Mouse (Mus musculus) lung, postnatal 4 days (tissue): Measurements from ENCODE around the gene Foxf2.

Experiments
- DNase-seq, 2 experiments: peaks; one replicate each; pipeline ENCODE4 v3.0.0; 2021

Foxf2 gene

DNA sequence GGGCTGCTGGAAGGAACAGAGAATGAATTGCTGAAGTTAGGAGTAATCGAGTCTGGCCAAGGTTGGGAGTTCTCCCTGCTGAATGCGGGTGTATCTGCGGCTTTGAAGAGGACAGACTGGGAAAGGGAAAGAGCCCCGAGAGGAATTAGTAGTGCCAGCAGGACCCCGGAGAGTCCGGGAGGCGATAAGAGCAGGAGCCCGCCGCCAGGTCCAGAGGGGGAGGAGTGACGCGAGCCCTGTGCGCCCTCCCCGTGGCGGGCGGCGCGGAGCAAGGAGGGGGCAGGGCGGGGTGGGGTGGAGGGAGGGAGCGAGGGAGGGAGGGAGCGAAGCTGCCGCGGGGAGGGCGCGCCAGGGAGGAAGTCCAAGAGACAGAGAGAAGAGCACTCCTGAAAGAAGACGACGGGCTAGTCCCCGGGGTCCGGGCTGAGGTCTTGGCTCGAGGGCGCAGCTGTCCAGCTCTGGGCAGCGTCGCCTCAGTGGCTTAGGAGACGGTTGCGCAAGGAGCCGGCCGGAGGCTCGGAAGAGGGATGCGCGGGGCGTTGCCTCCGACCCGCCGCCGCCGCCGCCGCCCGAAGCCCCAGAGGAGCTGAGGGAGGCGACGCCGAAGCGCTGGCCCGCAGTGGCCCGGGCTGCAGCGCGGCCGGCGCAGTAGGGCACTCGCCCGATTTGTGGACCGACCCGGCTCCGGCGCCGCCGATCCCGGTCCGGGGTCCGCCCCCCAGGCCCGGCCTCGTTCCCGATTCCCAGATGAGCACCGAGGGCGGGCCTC lies at the start of gene Foxf2:
Foxf2 (plus strand) TSS at position 484 of the 769 bp plus-strand sequence.
- peak; percentile 74 to 90 for DNase-seq

DNA sequence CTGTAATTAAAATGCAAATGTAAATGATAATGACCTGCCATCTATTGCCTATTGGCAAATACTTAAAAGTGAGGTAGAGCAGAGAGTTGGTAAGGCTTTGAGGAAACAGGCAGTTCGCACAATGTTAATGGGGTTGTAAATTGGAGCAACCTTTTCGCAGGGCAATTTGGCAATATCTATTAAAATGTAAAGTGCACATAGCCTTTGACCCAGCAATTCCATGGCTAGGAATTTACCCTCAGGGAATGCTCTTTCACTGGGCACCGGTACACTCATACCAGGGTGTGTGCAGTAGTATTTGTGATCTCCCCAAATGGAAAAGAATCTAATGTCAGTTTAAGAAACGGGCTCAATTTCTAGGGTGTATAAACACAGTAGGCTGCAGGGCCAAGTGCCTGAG lies 48.9 kb upstream of the Foxf2 start:
- no peak for DNase-seq

DNA sequence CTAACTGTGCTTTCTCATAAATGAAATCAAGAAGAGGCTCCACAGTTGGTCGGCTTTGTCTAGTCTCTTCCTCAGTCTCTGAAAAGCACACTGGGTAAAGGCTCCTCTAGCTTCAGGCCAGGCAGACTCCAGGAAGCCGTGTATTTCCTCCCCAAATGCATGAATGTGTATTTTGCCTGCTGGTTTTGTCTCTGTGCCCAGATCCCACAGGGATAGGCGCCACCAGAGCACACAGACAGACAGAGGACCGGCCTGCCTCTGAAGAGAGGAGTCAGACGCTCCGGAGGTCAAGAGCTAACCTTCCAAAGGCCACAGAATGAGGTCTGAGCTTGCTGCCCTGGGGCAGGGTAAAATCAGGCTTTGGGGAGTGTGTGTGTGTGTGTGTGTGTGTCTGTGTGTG lies 48.0 kb upstream of the Foxf2 start:
- DNase-seq, result peak in 1 of 2 experiments; percentile 35

DNA sequence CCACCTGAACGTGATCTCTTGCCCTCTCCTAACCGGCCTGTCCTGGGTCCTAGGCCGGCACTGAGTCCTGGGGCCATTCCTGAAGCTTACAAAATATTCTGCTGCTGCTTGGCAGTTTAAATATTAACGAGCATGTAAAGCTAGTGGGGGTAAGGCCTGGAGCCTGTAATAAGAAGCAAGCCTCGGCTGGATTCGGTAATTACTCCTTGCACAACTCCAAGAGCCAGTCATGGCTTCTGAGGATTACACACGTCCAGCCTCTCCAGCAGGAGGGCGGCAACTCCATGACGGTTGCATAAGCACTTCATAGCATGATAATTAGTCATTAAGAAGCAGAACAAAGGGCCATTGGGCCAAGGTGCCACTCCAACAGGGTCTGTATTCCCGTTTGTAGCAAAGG lies 47.2 kb upstream of the Foxf2 start:
- peak; percentile 49 to 79 for DNase-seq

DNA sequence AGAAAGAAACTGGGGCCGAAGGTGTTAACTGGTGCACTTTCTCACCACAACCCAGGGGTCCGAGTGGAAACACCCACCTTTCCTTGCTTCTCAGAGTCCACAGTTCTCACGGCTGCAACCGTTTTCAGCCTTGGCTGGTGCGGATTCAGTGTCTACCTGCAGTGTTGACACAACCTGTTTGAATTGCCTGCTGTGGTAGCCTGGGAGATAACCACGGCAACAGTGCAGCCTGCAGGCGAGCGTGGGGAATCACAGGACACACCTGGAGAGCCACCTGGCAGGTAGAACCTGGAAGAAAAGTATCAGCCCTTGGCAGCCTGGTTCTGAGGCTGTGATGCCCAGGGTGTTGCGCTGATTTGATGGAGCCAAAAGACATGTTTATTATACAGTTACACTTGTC lies 45.8 kb upstream of the Foxf2 start:
- DNase-seq, result peak; percentile 53 to 64

DNA sequence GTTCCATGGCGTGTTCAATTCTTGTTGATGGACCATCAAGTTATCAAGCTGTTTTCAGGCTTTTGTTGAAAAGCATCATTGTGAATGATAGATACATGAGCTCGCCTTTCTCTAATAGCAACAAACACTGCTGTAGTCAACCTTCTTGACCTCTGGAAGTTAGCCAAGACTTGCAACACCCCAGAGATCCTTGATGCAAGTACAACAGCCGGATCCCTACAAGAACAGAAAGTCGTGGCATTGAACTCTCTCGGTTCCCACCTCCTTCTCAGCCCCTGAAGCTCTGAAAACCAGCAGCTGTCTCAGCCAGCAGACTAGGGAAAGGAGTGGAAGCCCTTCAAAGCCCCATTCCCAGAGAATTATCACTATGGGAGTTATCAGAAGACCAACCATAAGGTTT lies 38.3 kb upstream of the Foxf2 start:
- DNase-seq, result peak; percentile 59 to 63

DNA sequence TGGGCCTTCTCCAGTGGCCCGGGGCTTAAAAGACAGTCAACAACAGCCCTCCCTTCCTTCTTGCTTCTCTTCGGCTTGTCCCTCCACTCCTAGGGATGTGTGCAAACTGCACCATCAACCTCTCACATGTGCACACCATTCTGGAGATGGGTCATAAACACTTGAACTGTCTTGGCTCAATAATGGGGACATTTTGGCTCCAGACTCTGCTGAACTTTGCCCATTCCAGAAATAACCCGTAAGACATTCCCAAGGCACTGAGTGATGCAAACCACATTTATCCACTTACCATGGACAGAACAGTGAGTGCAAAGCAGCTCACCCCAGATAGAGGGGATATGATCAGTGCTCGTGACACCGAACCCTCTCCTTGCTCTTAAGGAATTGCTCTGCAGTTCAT lies 26.0 kb upstream of the Foxf2 start:
- peak; percentile 34 to 46 for DNase-seq

DNA sequence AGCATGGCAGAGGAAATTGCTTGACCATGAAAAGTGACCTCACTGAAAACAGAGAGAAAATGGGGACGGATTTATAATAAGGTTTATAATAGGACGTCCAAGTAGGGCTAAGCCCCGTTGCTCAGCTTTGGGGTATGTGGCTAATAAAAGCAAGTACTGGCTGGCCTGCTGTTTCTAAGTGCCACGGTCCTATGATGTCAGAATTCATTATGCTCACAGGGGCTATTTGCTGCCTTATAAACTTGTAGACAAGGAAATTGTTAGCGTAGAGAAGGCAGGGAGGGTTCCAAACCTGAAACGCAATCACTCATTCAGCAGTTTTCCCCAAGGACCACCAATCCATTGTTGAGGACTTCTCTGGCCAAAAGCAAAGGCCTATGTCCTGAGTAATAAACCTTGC lies 21.7 kb upstream of the Foxf2 start:
- no peak for DNase-seq

DNA sequence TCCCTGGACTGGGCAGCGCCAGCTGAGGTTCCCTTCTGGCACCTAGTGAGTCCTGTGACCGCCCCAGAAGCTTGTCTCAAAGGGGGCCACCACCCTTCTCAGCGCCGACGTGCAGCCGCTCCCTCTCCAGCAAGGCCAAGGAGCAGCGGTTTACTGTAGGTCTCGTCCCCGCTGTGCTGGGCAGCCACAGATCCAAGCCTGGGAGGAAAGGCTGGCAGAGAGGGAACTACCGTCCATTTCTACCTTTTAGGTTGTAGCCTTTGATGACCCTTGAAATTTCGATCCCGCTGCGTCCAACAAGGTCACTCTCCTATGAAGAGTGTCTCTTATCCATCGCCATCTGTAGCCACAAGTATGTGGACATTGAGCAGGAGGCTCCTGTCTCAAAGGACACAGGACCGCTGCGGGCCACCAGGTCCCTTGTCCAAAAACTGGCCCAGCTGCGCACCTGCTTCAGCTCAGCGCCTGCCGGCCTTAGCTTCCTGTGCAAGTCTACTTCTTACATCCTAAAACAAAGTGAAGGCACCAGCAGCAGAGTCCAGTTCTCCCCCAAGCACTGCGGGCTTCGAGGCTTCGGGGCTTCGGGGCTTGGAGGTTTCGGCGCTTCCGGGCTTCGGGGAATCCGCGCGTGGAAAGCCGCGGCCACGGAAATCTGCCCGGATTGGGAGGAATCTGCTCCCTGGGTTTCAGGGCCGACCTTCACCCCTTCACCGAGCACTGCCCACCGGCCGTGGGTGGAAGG lies 10.7 kb upstream of the Foxf2 start:
- no peak for DNase-seq

DNA sequence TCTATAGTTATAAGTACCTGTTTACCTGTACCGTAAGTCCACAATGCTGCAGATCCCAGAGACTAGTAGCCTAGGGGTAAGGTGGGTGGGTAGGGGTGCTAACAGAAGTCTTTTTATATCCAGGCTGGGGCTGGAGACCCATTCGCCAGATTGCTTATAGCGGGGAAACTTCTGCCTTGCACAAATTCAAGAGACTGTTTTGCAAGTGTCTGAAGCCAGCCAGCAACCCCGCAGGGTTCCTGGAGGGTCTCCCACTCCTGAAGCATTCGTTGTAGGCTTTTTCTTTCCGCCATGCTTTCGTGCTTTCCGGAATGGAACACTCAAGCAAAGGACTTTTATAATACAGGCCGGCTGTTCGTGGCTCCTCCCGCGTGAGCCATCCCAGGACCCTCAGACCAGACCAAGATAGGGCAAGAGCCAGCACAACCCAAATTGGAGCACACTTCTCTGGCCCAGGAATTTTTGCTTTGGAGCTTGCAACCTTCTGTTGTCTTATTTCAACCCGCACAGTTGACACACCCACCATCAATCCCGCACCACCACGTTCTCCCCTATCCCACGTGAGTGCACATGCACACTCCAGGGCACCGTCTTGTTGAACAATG lies 10.0 kb upstream of the Foxf2 start:
- no peak for DNase-seq

DNA sequence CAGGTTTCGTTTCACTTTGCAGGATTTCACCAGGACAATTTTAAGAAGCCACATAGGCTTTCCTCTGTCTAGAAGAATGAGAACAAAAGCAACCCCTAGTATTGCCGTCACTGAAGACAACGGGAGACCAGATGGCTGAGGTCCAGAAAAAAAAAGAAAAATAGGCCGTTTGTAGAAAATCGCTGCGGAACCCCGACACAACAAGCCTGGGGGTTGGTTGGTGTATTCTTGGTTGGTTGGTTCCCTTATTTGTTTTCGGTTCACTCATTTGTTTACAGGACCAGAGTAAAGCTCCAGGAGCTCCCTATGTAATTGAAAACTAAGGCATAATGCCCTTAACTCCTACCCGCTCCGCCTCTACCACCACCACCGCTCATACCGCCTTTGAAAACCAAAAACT lies 7.6 kb upstream of the Foxf2 start:
- DNase-seq, result peak in 1 of 2 experiments; percentile 10

DNA sequence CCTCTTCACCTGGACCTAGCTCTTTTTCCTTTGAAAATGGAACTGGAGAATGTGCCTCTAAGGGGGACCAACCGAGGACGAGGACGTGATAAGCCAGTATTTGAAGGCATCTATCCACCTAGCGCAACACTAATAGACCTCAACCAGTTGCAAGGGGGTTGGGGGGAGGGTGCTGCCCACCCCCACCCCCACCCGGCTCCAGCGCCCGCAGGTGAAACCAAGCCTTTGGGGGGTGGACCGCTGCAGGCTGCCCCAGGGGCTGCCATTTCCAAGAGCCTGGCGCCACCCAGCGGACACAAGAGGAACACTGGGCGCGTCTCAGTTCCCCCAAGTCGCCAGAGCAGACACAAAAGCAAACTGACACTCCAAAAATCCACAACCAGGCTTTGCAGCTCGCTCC lies 7.2 kb upstream of the Foxf2 start:
- DNase-seq, result peak; percentile 82 to 85

DNA sequence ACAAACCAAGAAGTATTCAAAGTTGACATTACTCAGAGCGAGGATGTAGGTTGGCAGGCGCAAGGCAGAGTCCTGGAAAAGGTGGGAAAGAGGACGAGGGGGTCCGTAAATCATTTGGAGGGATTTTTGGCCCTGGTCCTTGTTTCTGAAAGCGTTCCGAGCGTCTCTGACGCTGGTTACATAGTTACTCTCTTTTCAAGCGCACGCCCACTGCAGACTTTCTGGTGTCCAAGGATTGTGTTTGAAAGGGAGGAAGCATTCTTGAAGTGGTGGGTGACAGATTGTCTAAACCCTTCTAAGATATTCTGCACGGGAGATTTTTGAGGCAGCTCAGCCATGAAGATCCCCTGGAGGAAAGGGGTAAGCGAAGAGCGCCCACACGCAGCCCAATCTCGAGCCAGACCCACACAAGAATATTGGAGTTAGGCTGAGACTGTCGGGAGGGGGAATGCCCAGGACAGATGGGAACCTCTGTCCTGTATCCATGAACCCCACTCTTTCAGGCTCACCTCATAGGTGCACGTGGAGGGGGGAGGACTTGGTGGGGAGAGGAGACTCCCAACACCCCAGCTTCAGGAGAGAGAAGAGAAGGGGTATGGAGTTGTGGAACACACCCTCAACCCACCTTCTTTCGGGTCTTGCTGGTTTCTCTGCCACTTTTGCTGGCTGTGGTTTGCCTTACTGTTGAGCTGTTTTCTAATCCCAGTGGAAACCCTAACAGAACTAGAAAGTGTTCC lies 6.5 kb upstream of the Foxf2 start:
- DNase-seq, result peak; percentile 65 to 67

DNA sequence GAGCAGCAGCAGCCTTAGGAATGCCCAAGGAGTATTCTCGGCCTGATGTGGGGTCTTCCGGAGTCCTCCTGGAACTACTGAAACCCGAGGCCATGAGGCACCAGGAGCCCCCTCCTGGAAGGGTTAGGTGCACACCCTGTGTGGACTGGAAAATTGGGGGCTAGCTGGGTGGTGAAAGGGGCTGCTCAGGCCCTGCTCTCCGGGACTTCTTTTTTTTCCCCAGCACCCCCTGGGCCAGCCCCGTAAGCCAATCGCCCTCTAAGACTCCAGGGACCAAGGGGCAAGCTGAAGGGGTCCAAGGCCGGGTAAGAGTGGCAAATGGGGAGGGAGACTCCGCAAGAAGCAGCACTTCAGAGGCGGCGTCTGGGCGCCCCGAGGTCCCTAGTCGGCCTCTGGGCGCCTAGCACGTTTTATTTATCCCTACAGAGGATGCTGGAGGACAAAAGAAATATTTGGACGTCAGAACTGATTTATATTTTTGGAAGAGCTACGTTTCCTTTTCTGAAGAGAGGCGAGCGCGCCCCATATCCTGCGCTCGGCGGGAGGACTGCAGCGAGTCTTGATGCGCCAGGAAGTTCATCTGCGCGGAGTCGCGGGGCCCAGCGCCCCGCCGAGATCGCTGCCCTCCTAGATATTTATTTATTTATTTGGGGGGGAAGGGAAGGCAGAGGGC lies 5.7 kb upstream of the Foxf2 start:
- DNase-seq, result peak; percentile 38 to 62

DNA sequence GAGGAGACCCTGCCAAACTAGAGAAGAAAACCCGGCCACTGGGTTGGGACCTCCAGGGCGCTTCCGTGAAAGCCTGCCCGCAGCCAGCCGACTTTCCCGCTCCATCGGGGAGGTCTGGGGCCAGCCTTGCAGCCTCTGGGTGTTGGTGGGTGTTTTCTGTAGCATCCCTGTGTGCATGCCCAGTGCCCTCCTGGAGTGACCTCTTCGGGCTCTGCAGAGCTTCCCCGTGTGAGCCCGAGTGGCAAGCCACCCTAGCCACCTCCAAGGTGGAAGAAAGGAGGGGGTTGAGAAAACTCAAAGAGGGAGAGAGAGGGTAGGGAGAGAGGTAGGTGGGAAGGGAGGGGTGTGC lies 5.1 kb upstream of the Foxf2 start:
- DNase-seq, result no peak

DNA sequence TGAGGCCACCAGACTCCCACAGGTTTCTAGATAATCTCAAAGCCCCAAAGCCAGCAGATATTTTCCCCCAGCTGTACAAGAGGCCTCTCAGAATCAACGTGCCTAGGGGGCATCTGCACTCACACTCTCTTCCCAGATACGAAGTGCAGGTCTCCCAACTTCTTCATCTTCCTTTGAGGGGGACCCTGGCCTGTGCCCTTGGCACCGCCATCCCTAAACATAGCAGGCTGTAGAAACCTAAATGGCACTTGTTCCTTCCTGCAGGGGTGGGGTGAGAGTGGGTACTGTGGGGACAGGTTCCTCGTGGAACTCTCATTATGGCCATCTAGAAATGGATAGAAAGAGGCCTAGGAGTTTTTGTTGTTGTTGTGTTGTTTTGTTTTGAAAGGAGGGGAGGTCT lies 4.7 kb upstream of the Foxf2 start:
- DNase-seq, result no peak

DNA sequence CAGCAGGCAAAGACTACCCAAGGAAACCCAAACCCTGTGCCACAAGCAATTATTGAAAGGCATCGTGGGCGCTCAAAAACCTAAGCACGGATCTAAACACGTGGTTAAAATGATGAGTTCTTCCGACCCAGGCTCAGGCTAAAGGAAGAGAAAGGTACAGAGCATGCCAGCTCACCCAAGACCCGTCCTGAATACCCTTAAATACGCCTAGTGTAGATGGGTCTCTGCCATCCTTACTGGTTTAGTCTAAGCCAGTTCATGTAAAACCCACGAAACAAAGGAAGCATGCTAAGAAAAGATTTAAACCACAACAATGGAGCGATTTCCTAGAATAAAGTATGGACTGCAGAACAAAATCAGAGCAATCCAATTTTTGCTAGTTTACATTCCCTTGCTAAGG lies 3.9 kb upstream of the Foxf2 start:
- DNase-seq, result no peak

DNA sequence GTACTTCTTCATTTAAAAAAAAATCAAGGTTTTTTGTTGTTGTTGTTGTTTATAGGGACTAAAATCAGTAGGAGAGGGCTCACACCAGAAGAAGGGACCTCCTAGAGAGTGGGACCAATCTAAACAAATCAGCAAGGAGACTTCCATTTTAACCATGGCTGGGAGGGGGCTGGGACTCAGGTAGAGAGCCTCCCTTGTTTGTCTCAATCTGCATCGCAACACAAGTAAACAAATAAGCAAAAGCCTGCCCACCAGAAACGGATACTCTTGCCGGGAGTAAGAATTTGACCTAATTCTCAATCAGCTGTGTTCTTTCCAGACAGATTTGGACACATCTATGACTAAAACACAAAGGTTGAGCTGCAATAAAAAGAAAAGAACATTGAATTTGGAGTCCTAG lies 3.2 kb upstream of the Foxf2 start:
- DNase-seq, result no peak

DNA sequence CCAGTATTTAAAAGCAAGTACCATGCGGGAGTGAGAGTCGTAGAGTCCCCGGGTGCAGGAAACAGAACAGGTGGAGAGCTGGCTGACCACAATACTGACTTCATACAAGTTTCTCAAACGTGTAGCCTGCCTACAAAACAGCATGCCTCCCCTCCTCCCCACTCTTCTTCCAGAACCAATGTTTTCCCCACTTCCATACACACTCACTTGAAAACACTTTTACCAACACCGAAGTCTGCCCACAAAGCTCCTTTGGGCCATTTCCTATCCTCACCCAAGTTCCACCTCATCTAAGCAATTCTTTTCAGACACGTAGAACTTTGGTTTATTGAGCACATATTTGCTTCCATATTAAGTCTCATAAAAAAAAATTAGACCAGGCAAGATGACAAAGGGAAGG lies 2.3 kb upstream of the Foxf2 start:
- DNase-seq, result no peak

DNA sequence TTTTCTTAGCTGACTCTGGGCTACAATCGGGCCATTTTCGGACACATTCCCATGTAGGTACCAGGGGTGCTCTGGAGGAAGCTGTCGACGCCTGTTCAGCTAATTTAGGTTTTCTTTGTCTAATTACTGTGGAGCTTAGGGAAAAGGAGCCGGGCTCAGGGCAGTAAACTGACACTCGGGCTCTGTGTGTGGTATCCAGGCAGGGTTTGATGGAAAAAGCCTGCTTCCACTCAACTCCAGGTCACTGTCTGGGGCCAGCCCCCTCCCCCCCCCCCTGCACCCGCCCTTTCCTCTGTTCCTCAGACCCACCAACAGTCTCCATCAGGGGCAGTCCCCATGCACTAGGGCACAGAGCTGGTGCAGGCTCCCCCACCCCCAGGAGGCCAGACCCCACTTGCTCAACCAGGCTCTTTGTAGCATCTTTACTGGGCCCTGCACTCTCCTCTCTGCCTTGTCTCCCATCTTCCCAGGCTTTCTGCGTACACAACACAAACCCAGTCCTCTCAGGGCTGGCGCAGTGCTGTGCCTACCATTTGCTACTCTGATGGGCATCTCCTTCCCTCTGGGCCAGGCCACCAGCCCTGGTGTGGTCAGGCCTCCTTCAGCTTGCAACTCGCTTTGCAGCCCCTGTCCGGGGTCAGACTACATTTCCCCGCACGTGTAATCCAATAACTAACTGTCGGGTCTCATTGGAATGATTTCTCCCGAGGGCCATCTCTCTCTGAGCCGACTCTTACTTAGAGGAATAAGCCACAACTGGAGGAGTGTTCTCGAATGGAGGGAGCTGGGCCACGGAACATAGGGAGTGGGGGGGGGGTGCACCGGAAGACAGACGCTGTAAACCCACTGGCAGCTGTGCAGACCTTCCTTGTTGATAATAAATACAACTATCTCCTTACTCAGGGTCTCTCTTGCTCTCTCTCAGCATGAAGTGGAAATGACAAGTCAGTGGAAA lies 1.4 kb upstream of the Foxf2 start:
- DNase-seq, result peak; percentile 15 to 47

DNA sequence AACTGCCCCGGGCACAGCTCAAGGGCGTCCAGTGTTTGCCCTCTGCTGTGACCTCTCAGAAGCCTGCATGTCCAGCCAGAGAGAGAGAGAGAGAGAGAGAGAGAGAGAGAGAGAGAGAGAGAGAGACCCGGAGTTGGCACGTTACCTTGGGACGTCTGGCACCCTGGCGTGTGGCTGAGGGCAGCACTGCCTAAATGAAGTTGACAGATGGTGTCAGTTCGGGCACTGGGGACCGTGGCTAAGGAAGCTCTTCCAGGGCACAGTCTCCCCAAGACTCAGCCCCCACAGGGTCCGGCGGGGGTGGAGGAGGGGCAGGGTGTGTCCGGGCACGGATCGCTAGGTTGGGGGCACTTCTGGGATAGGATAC lies 667 bp upstream of the Foxf2 start:
- peak in 1 of 2 experiments; percentile 57 for DNase-seq
